ENCODE assay signal across 7 mouse cellular contexts in genomic region chr8:103230741-103231475, GRCm38 (mm10).
DNase-seq lines count a peak whose midpoint lies in the region; ATAC-seq and TF ChIP-seq lines count a peak whose summit lies in the region.

No protein-coding gene starts in this region.

- H3K36me3 ChIP-seq in lung, embryonic 14.5 days (ENCODE audit: insufficient read depth) = no peaks in the 10 kb centered on the region
- no peaks in the 10 kb centered on the region for H3K36me3 ChIP-seq in forebrain, embryonic 13.5 days (ENCODE audit: poor library complexity, severe bottlenecking)
- no peaks in the 10 kb centered on the region for H3K36me3 ChIP-seq in hindbrain, embryonic 14.5 days (replicated peaks; ENCODE audit: control insufficient read depth, insufficient read depth)

- no peaks in the 10 kb centered on the region for H3K9me3 ChIP-seq in lung, embryonic 14.5 days (ENCODE audit: low read depth, low read length)
- H3K9me3 ChIP-seq in forebrain, embryonic 13.5 days (replicated peaks) = no peaks in the 10 kb centered on the region
- no peaks in the 10 kb centered on the region for H3K9me3 ChIP-seq in hindbrain, embryonic 14.5 days (ENCODE audit: control insufficient read depth, low read length)

- TF ChIP-seq CTCF in lung, embryonic 14.5 days (IDR thresholded peaks at IDR 0.05; ENCODE audit: low read depth) = no peak

- H3K27me3 ChIP-seq in lung, embryonic 14.5 days (ENCODE audit: insufficient read depth, low read length) = no peaks in the 10 kb centered on the region
- no peaks in the 10 kb centered on the region for H3K27me3 ChIP-seq in forebrain, embryonic 13.5 days
- no peaks in the 10 kb centered on the region for H3K27me3 ChIP-seq in hindbrain, embryonic 14.5 days (ENCODE audit: control insufficient read depth, insufficient read depth, low read length)

- peak overlapping the region; percentile 19; the same call in 1 of the 2 replicates for H3K27ac ChIP-seq in lung, embryonic 14.5 days (ENCODE audit: low read depth)
- no peak overlapping the region for H3K27ac ChIP-seq in forebrain, embryonic 13.5 days
- H3K27ac ChIP-seq in hindbrain, embryonic 14.5 days = no peak overlapping the region

- no peak for ATAC-seq in lung, embryonic 14.5 days (ENCODE audit: insufficient read depth)
- ATAC-seq in forebrain, embryonic 13.5 days = peak; percentile 65
- no peak for ATAC-seq in hindbrain, embryonic 14.5 days (ENCODE audit: low FRiP score)

- H3K4me3 ChIP-seq in lung, embryonic 14.5 days (ENCODE audit: low read depth, low read length) = no peak overlapping the region
- H3K4me3 ChIP-seq in forebrain, embryonic 13.5 days = no peak overlapping the region
- H3K4me3 ChIP-seq in hindbrain, embryonic 14.5 days (replicated peaks; ENCODE audit: low read length) = no peak overlapping the region

- peaks cover 11% of the 10 kb centered on the region for H3K4me1 ChIP-seq in lung, embryonic 14.5 days (ENCODE audit: insufficient read depth)
- 0 out of 2 replicates have a peak, but pooled peaks cover 3% of the 10 kb centered on the region for H3K4me1 ChIP-seq in forebrain, embryonic 13.5 days
- H3K4me1 ChIP-seq in hindbrain, embryonic 14.5 days (replicated peaks; ENCODE audit: control insufficient read depth, insufficient read depth, low read length) = no peaks in the 10 kb centered on the region

- H3K4me2 ChIP-seq in lung, embryonic 14.5 days = no peak overlapping the region
- H3K4me2 ChIP-seq in forebrain, embryonic 13.5 days = no peak overlapping the region
- H3K4me2 ChIP-seq in hindbrain, embryonic 14.5 days (replicated peaks) = no peak overlapping the region

- WGBS in lung, embryonic 14.5 days = 45% methylated on average over 9 of the region's 9 CpGs
- 83% methylated on average over 9 of the region's 9 CpGs for WGBS in forebrain, embryonic 13.5 days
- 73% methylated on average over 9 of the region's 9 CpGs for WGBS in hindbrain, embryonic 14.5 days

- DNase-seq in lung, embryonic 14.5 days = peak; percentile 39
- DNase-seq in lung, postnatal 25 days (ENCODE audit: low spot score) = no peak
- DNase-seq in heart, postnatal 10 days = peak; percentile 12 to 24
- peak; percentile 34 for DNase-seq in ovary, postnatal 14 days (ENCODE audit: low spot score)
- no peak for DNase-seq in cerebellum, postnatal 36 days
- DNase-seq in hindbrain, embryonic 14.5 days (ENCODE audit: low spot score) = no peak

- no peak overlapping the region for H3K9ac ChIP-seq in lung, embryonic 14.5 days
- H3K9ac ChIP-seq in forebrain, embryonic 13.5 days = no peak overlapping the region
- H3K9ac ChIP-seq in hindbrain, embryonic 14.5 days = no peak overlapping the region

- intact Hi-C loops in heart, postnatal 10 days (cut with DNase I) = no loop called here

Comparison
In these comparisons a context has a peak if more than half of its experiments do, and no peak if none do; other contexts are left out.
1. DNase-seq: peak in lung, embryonic 14.5 days (single experiment), heart, postnatal 10 days (2 of 2) and ovary, postnatal 14 days (single experiment); none in lung, postnatal 25 days (single experiment), cerebellum, postnatal 36 days (0 of 2) and hindbrain, embryonic 14.5 days (single experiment).